Mouse (Mus musculus) forebrain, embryonic 15.5 days (tissue): ENCODE data around the gene Syt10. TPM values are rescaled to one million over a fixed set of nuclear protein-coding genes. Genes with fewer than 3 reads are reported as not detected.
"Not testable (repeated sequence)": the region's sequence is repeated elsewhere in the genome, so short reads cannot be mapped to it uniquely, and the experiment has no call there.

Experiments
- ATAC-seq: fragments of 200-750 bp; cut with Nextera tagmentation; replicated peaks from 2 replicates; pipeline ENCODE4 v1.8.0; 2017; ENCODE audit warnings: mild to moderate bottlenecking, moderate TSS enrichment, moderate library complexity
- H3K27ac ChIP-seq: fragments of 300-500 bp; sonication (generic); replicated peaks from 2 replicates; pipeline ENCODE4 v1.5.1; 2015; ENCODE audit warnings: mild to moderate bottlenecking, inconsistent platforms
- H3K27me3 ChIP-seq: fragments of 300-500 bp; sonication (generic); 2 replicates; pipeline ENCODE4 v1.6.1; 2015; ENCODE audit warnings: inconsistent platforms
- H3K36me3 ChIP-seq: fragments of 300-500 bp; sonication (generic); 2 replicates; pipeline ENCODE4 v1.6.1; 2015; ENCODE audit warnings: mild to moderate bottlenecking, inconsistent platforms
- H3K4me1 ChIP-seq: fragments of 300-500 bp; sonication (generic); 2 replicates; pipeline ENCODE4 v1.6.1; 2015; ENCODE audit warnings: inconsistent platforms
- H3K4me2 ChIP-seq: fragments of 300-500 bp; sonication (generic); replicated peaks from 2 replicates; pipeline ENCODE4 v1.6.1; 2015; ENCODE audit warnings: mild to moderate bottlenecking, inconsistent platforms
- H3K4me3 ChIP-seq: fragments of 300-500 bp; sonication (generic); 2 replicates; pipeline ENCODE4 v1.5.1; 2015; ENCODE audit warnings: mild to moderate bottlenecking, inconsistent platforms
- H3K9ac ChIP-seq: fragments of 300-500 bp; sonication (generic); replicated peaks from 2 replicates; pipeline ENCODE4 v1.6.1; 2015; ENCODE audit warnings: mild to moderate bottlenecking, inconsistent platforms
- H3K9me3 ChIP-seq: fragments of 300-500 bp; sonication (generic); 2 replicates; pipeline ENCODE4 v1.6.1; 2016; ENCODE audit warnings: inconsistent platforms
- WGBS: fragments of 180-500 bp; shearing (Covaris S2); methylation state at CpG from one replicate; pipeline ENCODE4 v1.1.7; 2015; ENCODE audit warnings: mixed read lengths; 5-methylcytosine and 5-hydroxymethylcytosine counted together
- microRNA-seq: library from miRNA; unstranded; fragments of <30 nt; microRNA quantifications from one replicate; pipeline ENCODE4, GENCODE M21; 2016
- polyA plus RNA-seq: library from polyadenylated mRNA; unstranded; fragments of >200 nt; fragmentation: Nextera tagmentation; extraction: Ambion mirVana; gene quantifications from 2 replicates; pipeline ENCODE4 v1.2.1, GENCODE M21; 2015

Gene Syt10
- 0.65 and 0.70 TPM in 2 replicates for polyA plus RNA-seq

- Histone ChIP-seq H3K27ac (no peak within 1 kb of the TSS), H3K4me2 (peak within 1 kb of the TSS; percentile 95), H3K9me3 (no peaks in the 10 kb centered on the region), H3K4me1 (peaks cover 13% of the 10 kb centered on the region; the same call in 1 of the 2 replicates), H3K27me3 (peaks cover 7% of the 10 kb centered on the region; the same call in 1 of the 2 replicates), H3K4me3 (peak within 1 kb of the TSS; percentile 54), H3K36me3 (no peaks in the 10 kb centered on the region), H3K9ac (peak within 1 kb of the TSS; percentile 45)
- under 1% methylated on average over 53 of the region's 53 CpGs for WGBS
- ATAC-seq, result peak; percentile 93
These were observed at the start of gene Syt10 for GRCm38 (mm10) chr15:89841364-89842017. Gene Syt10 (minus strand): TSS chr15:89841860.

DNA sequence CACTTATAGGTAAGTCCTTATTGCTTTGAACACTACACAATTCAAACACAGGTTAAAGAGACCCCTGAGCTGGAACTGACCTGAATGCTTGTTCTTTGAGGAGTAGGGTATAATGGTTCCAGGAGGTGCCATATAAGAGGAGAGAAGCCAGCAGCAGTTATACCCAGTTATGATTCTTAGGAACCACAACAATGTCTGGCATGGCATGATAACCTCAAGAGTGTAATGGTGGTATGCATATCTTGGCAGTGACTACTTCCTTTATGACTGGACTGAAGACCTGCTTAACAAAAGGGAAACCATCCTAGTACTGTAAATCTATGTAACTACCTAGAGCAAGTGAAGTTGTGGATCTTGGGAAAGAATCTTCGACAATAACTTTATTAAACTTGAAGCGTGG, 42.1 kb upstream of the Syt10 start:
- no peak overlapping the region for H3K27ac ChIP-seq
- no peaks in the 10 kb centered on the region for H3K36me3 ChIP-seq
- H3K4me2 ChIP-seq, result no peak overlapping the region
- no peaks in the 10 kb centered on the region for H3K4me1 ChIP-seq
- H3K9me3 ChIP-seq, result no peaks in the 10 kb centered on the region
- H3K9ac ChIP-seq, result no peak overlapping the region
- no peak for ATAC-seq
- no peaks in the 10 kb centered on the region for H3K27me3 ChIP-seq
- H3K4me3 ChIP-seq, result no peak overlapping the region
- WGBS, result 97% methylated on average over 2 of the region's 2 CpGs

GRCm38 (mm10) chr15:89878981-89879380, 37.3 kb upstream of the Syt10 start:
- Histone ChIP-seq H3K4me2 (no peak overlapping the region), H3K9me3 (no peaks in the 10 kb centered on the region), H3K36me3 (no peaks in the 10 kb centered on the region), H3K27ac (no peak overlapping the region), H3K4me3 (no peak overlapping the region), H3K27me3 (no peaks in the 10 kb centered on the region), H3K4me1 (no peaks in the 10 kb centered on the region), H3K9ac (no peak overlapping the region)
- no peak for ATAC-seq
- WGBS, result 62% methylated on average over 2 of the region's 2 CpGs

- peak overlapping the region; percentile 12 for H3K4me2 ChIP-seq
- no peaks in the 10 kb centered on the region for H3K9me3 ChIP-seq
- no peaks in the 10 kb centered on the region for H3K27me3 ChIP-seq
- peak; percentile 68; the same call in 1 of the 2 replicates for ATAC-seq
- no peaks in the 10 kb centered on the region for H3K36me3 ChIP-seq
- H3K27ac ChIP-seq, result no peak overlapping the region
- H3K4me1 ChIP-seq, result peaks cover 12% of the 10 kb centered on the region
- H3K4me3 ChIP-seq, result no peak overlapping the region
- WGBS, result 9% methylated on average over 10 of the region's 10 CpGs
- no peak overlapping the region for H3K9ac ChIP-seq
These were observed 25.6 kb downstream of the Syt10 start for GRCm38 (mm10) chr15:89816098-89816497.

- no peaks in the 10 kb centered on the region for H3K9me3 ChIP-seq
- H3K4me1 ChIP-seq, result no peaks in the 10 kb centered on the region
- no peaks in the 10 kb centered on the region for H3K36me3 ChIP-seq
- no peak overlapping the region for H3K4me2 ChIP-seq
- no peak overlapping the region for H3K4me3 ChIP-seq
- H3K27me3 ChIP-seq, result no peaks in the 10 kb centered on the region
- no peak overlapping the region for H3K27ac ChIP-seq
- no peak for ATAC-seq
- 92% methylated on average over 3 of the region's 3 CpGs for WGBS
- H3K9ac ChIP-seq, result no peak overlapping the region
These were observed 37.2 kb downstream of the Syt10 start for GRCm38 (mm10) chr15:89804478-89804877.

DNA sequence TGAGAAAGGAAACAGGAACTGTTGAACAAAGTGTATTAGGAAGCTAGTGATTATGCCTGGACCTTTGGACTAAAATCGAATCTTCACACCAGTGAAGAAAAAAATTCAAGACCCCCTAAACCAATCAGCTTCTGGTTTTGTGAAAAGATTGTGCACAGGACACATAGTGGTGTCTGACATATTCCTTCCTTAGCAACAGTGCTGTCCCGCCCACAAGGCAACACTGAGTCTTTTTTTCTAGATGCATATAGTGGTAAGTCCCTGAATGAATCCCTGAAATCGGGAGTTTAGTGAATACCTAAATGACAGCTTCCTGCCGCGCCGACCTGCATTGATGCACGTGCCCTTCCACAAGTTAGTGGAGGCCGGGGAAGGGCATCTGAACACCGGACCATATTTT, 61.7 kb downstream of the Syt10 start:
- Histone ChIP-seq H3K27me3 (no peaks in the 10 kb centered on the region), H3K27ac (no peak overlapping the region), H3K9me3 (no peaks in the 10 kb centered on the region), H3K9ac (no peak overlapping the region), H3K4me3 (no peak overlapping the region), H3K4me2 (no peak overlapping the region), H3K4me1 (no peaks in the 10 kb centered on the region), H3K36me3 (no peaks in the 10 kb centered on the region)
- WGBS, result 77% methylated on average over 9 of the region's 9 CpGs
- ATAC-seq, result no peak

- 89% methylated on average over 13 of the region's 13 CpGs for WGBS
- not testable (repeated sequence) for H3K36me3 ChIP-seq, H3K4me2 ChIP-seq, H3K9ac ChIP-seq, H3K4me3 ChIP-seq, H3K9me3 ChIP-seq, H3K4me1 ChIP-seq, H3K27me3 ChIP-seq, ATAC-seq, H3K27ac ChIP-seq
These were observed 75.6 kb downstream of the Syt10 start for GRCm38 (mm10) chr15:89766016-89766415.

DNA sequence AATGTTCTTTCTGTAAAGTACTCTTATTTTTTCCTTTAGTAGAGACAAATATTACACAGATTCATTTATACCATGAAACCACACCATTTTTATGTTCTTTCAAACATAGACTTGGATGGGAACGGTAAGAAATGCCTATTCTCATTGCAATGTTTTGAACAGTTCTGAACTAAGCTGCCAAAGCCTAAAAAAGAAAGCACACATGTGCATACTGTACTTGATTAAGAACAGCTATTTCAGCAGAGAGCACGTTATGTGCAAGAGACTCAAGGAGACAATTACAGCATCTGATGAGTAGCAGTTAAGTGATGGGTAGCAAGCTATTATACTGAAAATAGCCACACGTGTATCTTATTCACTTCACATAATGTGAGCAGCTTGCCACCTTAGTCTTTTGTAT, 108.0 kb downstream of the Syt10 start:
- Histone ChIP-seq H3K4me2 (no peak overlapping the region), H3K4me3 (no peak overlapping the region), H3K36me3 (no peaks in the 10 kb centered on the region), H3K9ac (no peak overlapping the region), H3K9me3 (0 out of 2 replicates have a peak, but pooled peaks cover 6% of the 10 kb centered on the region), H3K27me3 (no peaks in the 10 kb centered on the region), H3K4me1 (no peaks in the 10 kb centered on the region), H3K27ac (no peak overlapping the region)
- ATAC-seq, result no peak
- WGBS, result 56% methylated on average over 3 of the region's 3 CpGs

Small RNAs within 50 kb of the gene (microRNA-seq; reads per million reads assigned to microRNA genes)
- gene Gm24643, result not detected

Other genes starting within 250 kb of the Syt10 start
- gene Rabl2, start 249.9 kb downstream of the Syt10 start, polyA plus RNA-seq, result 55.7 and 55.9 TPM in 2 replicates